Mouse (Mus musculus) ES-Bruce4 (cell line): ENCODE measurements around the gene Hmox2.

Source experiments
- CTCF ChIP-seq: IDR thresholded peaks from one replicate; pipeline ENCODE4 v1.8.1; 2011; ENCODE audit warnings: low read depth, low read length
- EP300 ChIP-seq: IDR thresholded peaks from 2 replicates; pipeline ENCODE4 v1.6.1; 2011; ENCODE audit warnings: low read depth, low read length; ENCODE audit not compliant: insufficient read depth
- POLR2A ChIP-seq: IDR thresholded peaks from one replicate; pipeline ENCODE4 v1.8.1; 2011; ENCODE audit warnings: low read length; ENCODE audit not compliant: insufficient read depth

- TF ChIP-seq POLR2A (no peak), CTCF (no peak), EP300 (no peak)
Measured at GRCm38 (mm10) chr16:4722915-4723209, 3.3 kb upstream of the Hmox2 start.
